Mouse (Mus musculus) kidney, embryonic 14.5 days (tissue): ENCODE measurements around the gene Map2k5. TPM values are rescaled to one million over a fixed set of nuclear protein-coding genes. Genes with fewer than 3 reads are reported as not detected.

Source experiments
- ATAC-seq: fragments of 200-750 bp; cut with Nextera tagmentation; 2 replicates; pipeline ENCODE4 v1.8.0; 2017; ENCODE audit warnings: moderate number of reproducible peaks, mild to moderate bottlenecking, moderate TSS enrichment, moderate library complexity; ENCODE audit not compliant: low FRiP score, low TSS enrichment
- H3K27ac ChIP-seq: fragments of 300-500 bp; sonication (generic); 2 replicates; pipeline ENCODE4 v1.5.1; 2014; ENCODE audit warnings: low read depth, mild to moderate bottlenecking, low read length, moderate library complexity, mixed read lengths
- H3K27me3 ChIP-seq: fragments of 300-500 bp; sonication (generic); 2 replicates; pipeline ENCODE4 v1.6.1; 2014; ENCODE audit warnings: mild to moderate bottlenecking, low read length; ENCODE audit not compliant: control insufficient read depth, insufficient read depth
- H3K36me3 ChIP-seq: fragments of 300-500 bp; sonication (generic); 2 replicates; pipeline ENCODE4 v1.6.1; 2014; ENCODE audit warnings: low read length, mixed read lengths; ENCODE audit not compliant: control insufficient read depth, insufficient read depth
- H3K4me1 ChIP-seq: fragments of 300-500 bp; sonication (generic); 2 replicates; pipeline ENCODE4 v1.6.1; 2014; ENCODE audit warnings: low read length, mixed read lengths; ENCODE audit not compliant: control insufficient read depth, insufficient read depth
- H3K4me2 ChIP-seq: fragments of 300-500 bp; sonication (generic); replicated peaks from 2 replicates; pipeline ENCODE4 v1.6.1; 2014; ENCODE audit warnings: low read depth, mild to moderate bottlenecking, low read length
- H3K4me3 ChIP-seq: fragments of 300-500 bp; sonication (generic); 2 replicates; pipeline ENCODE4 v1.5.1; 2014; ENCODE audit warnings: mild to moderate bottlenecking, low read length
- H3K9ac ChIP-seq: fragments of 300-500 bp; sonication (generic); 2 replicates; pipeline ENCODE4 v1.6.1; 2014; ENCODE audit warnings: low read depth, mild to moderate bottlenecking, low read length, moderate library complexity
- H3K9me3 ChIP-seq: fragments of 300-500 bp; sonication (generic); 2 replicates; pipeline ENCODE4 v1.6.1; 2016; ENCODE audit warnings: low read length; ENCODE audit not compliant: control insufficient read depth
- WGBS: fragments of 180-500 bp; shearing (Covaris S2); extraction: QIAGEN DNeasy Blood & Tissue Kit; methylation state at CpG from one replicate; pipeline ENCODE4 v1.1.7; 2014; 5-methylcytosine and 5-hydroxymethylcytosine counted together
- polyA plus RNA-seq: library from polyadenylated mRNA; unstranded; fragments of >200 nt; fragmentation: Nextera tagmentation; extraction: Ambion mirVana; gene quantifications from 2 replicates; pipeline ENCODE4 v1.2.1, GENCODE M21; 2014

Gene Map2k5
- polyA plus RNA-seq, 1 experiment from 2014 or later, result 40.3 TPM

- no peak overlapping the region for H3K4me3 ChIP-seq
- H3K4me2 ChIP-seq, result no peak overlapping the region
- no peak overlapping the region for H3K9ac ChIP-seq
- H3K36me3 ChIP-seq, result peaks cover 34% of the 10 kb centered on the region
- 93% methylated on average over 2 of the region's 2 CpGs for WGBS
- no peaks in the 10 kb centered on the region for H3K9me3 ChIP-seq
- no peaks in the 10 kb centered on the region for H3K27me3 ChIP-seq
- no peaks in the 10 kb centered on the region for H3K4me1 ChIP-seq
- no peak overlapping the region for H3K27ac ChIP-seq
- no peak for ATAC-seq
These were observed 44.6 kb downstream of the Map2k5 start for GRCm38 (mm10) chr9:63333074-63333473.

GRCm38 (mm10) chr9:63331246-63331645, 46.5 kb downstream of the Map2k5 start:
- WGBS, result 94% methylated on average over 6 of the region's 6 CpGs
- peaks cover 21% of the 10 kb centered on the region for H3K36me3 ChIP-seq

GRCm38 (mm10) chr9:63328958-63329685, 48.6 kb downstream of the Map2k5 start:
- ATAC-seq, result no peak
- H3K36me3 ChIP-seq, result peaks cover 21% of the 10 kb centered on the region
- H3K9ac ChIP-seq, result no peak overlapping the region
- H3K4me1 ChIP-seq, result no peaks in the 10 kb centered on the region
- H3K4me3 ChIP-seq, result no peak overlapping the region
- 90% methylated on average over 15 of the region's 15 CpGs for WGBS
- peaks cover 3% of the 10 kb centered on the region; the same call in 1 of the 2 replicates for H3K9me3 ChIP-seq
- no peaks in the 10 kb centered on the region for H3K27me3 ChIP-seq
- H3K27ac ChIP-seq, result no peak overlapping the region
- H3K4me2 ChIP-seq, result no peak overlapping the region

More at GRCm38 (mm10) chr9:63331246-63331645, 46.5 kb downstream of the Map2k5 start:
- H3K9ac ChIP-seq, result no peak overlapping the region
- H3K4me3 ChIP-seq, result no peak overlapping the region
- no peak overlapping the region for H3K27ac ChIP-seq
- no peak for ATAC-seq
- no peaks in the 10 kb centered on the region for H3K9me3 ChIP-seq
- H3K4me2 ChIP-seq, result no peak overlapping the region
- H3K4me1 ChIP-seq, result no peaks in the 10 kb centered on the region
- no peaks in the 10 kb centered on the region for H3K27me3 ChIP-seq

DNA sequence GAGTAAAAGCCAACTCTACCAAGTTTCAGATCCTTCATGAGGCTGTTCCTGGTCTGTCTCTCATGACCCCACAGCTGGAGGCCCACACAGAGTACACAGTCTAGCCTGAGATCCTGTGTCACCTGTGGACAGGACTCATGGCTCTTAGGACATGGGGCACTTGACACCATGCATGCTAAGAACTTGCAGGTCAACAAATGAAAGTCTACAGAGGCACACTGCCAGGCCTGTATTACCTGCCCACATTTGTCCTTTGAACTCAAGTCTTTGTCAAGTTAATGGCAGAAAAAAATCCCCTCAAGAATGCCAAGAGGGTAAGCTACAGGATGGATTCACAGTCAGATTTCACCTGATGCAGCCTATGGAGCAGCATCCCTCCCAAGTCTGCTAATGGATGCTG, 62.5 kb downstream of the Map2k5 start:
- Histone ChIP-seq H3K4me2 (no peak overlapping the region), H3K9me3 (no peaks in the 10 kb centered on the region), H3K4me1 (no peaks in the 10 kb centered on the region), H3K9ac (no peak overlapping the region), H3K36me3 (peaks cover 8% of the 10 kb centered on the region; the same call in 1 of the 2 replicates), H3K4me3 (no peak overlapping the region), H3K27ac (no peak overlapping the region), H3K27me3 (no peaks in the 10 kb centered on the region)
- no peak for ATAC-seq

DNA sequence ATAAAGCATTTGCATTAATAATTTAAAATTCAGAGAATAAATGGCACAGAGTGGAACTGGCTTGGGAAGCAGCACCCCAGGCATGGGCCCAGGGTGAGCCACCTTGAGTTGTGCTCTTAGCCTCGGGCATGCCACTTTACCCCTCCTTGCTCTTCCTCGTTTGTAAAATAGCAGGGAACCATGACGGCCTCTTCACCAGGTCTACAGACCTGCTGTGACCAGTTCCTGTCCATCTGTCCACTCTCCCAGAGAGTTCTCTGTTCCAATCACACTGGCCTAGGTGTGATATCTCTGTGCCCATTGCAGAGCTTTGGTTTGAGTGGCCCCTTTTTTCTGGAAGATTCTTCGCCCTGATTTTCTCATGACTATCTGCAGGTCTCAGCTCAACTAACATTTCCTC, 63.6 kb downstream of the Map2k5 start:
- H3K27me3 ChIP-seq, result no peaks in the 10 kb centered on the region
- WGBS, result 71% methylated on average over 4 of the region's 4 CpGs
- peaks cover 4% of the 10 kb centered on the region; the same call in 1 of the 2 replicates for H3K36me3 ChIP-seq
- no peak overlapping the region for H3K4me2 ChIP-seq
- H3K4me1 ChIP-seq, result peaks cover 2% of the 10 kb centered on the region; the same call in 1 of the 2 replicates
- ATAC-seq, result no peak
- no peak overlapping the region for H3K4me3 ChIP-seq
- H3K9ac ChIP-seq, result no peak overlapping the region
- H3K9me3 ChIP-seq, result no peaks in the 10 kb centered on the region
- no peak overlapping the region for H3K27ac ChIP-seq

DNA sequence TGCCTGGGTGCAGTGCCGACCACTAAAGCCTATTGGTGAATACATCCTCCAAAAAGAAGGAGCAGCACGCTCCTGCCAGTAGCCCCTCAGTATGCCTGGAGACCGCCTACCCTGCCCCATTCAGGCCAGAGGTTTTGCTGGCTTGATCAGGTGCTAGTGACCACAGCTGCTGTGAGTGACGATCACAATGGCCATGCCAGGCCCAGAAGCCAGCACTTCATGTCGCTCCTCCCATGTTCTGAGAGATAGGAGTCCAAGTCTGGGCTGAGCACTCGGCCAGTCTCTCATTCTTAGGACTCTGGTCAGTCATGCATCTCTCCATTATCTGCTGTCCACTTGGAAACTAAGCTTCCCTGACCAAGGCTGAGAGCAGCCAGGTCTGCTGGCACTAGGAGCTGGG, 67.7 kb downstream of the Map2k5 start:
- Histone ChIP-seq H3K9me3 (no peaks in the 10 kb centered on the region), H3K27ac (no peak overlapping the region), H3K4me1 (peaks cover 9% of the 10 kb centered on the region), H3K27me3 (no peaks in the 10 kb centered on the region), H3K4me2 (no peak overlapping the region), H3K36me3 (no peaks in the 10 kb centered on the region), H3K4me3 (no peak overlapping the region), H3K9ac (no peak overlapping the region)
- 86% methylated on average over 6 of the region's 6 CpGs for WGBS
- ATAC-seq, result no peak

DNA sequence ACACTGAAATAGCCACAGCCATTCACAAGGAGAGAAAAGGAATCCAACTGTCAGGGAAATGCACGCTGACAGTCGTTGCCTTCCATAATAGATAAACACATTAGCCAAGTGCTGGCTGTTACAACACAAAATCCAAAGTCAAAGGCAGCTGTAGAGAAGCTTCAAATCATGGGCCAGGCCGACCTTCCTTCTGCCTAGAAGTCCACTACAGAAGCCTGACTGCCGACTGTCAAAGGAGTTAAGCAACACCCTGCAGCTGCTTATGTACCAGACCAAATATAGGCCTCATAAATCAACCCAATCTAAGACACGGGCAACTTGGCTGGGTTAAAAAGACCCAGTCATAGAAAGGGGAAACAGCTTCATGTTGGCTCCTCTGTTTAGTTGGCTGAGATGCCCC, 68.7 kb downstream of the Map2k5 start:
- no peak overlapping the region for H3K9ac ChIP-seq
- peaks cover 9% of the 10 kb centered on the region for H3K4me1 ChIP-seq
- H3K9me3 ChIP-seq, result no peaks in the 10 kb centered on the region
- H3K36me3 ChIP-seq, result no peaks in the 10 kb centered on the region
- no peak overlapping the region for H3K4me3 ChIP-seq
- H3K27ac ChIP-seq, result no peak overlapping the region
- H3K4me2 ChIP-seq, result no peak overlapping the region
- 26% methylated on average over 5 of the region's 5 CpGs for WGBS
- H3K27me3 ChIP-seq, result no peaks in the 10 kb centered on the region
- ATAC-seq, result no peak; the same call in 1 of the 2 replicates

DNA sequence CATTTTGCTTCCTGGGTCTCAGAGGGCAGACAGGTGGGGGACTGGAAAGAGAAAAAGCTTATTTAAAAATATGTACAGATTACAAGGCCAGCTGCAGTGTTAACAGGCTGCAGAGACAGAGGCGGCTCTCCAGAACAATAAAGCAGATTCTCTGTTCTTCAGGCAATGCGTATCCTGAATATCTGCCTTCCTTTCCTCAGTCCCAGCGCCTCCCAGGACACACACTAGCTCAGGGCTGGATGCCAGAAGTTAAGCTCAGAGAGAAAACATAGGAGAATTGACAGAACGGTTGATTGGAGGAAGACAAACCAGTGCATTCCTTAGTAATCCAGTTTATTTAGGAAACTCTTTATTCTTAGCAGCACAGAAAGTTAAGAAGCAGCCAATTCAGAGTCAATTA, 69.3 kb downstream of the Map2k5 start:
- ATAC-seq, result no peak
- no peaks in the 10 kb centered on the region for H3K9me3 ChIP-seq
- no peak overlapping the region for H3K27ac ChIP-seq
- H3K4me2 ChIP-seq, result no peak overlapping the region
- no peak overlapping the region for H3K4me3 ChIP-seq
- no peaks in the 10 kb centered on the region for H3K36me3 ChIP-seq
- no peaks in the 10 kb centered on the region for H3K27me3 ChIP-seq
- peaks cover 9% of the 10 kb centered on the region for H3K4me1 ChIP-seq
- H3K9ac ChIP-seq, result no peak overlapping the region
- 74% methylated on average over 4 of the region's 4 CpGs for WGBS

DNA sequence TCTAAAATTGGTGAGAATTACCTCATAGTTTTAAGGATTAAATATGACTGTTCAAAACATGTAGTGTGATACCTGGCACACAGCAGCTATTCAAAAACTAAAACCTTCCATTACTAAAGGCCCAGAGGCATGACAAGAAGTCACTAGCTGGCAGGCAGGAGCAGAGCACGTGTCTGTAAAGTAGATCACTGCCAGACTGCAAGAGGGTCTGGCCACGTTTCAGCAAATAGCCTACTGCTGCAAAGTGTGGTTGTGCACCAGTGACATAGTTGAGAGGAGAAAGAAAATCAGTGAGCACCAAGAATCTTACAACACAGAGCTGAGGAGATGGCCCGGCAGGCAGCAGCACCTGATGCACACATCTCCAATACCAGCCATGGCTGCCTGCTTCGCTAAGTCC, 75.2 kb downstream of the Map2k5 start:
- no peak overlapping the region for H3K4me3 ChIP-seq
- 83% methylated on average over 4 of the region's 4 CpGs for WGBS

More for the DNA sequence above, 75.2 kb downstream of the Map2k5 start:
- ATAC-seq, result no peak
- Histone ChIP-seq H3K4me2 (no peak overlapping the region), H3K27me3 (no peaks in the 10 kb centered on the region), H3K9me3 (peaks cover 3% of the 10 kb centered on the region; the same call in 1 of the 2 replicates), H3K27ac (no peak overlapping the region), H3K9ac (no peak overlapping the region), H3K36me3 (no peaks in the 10 kb centered on the region), H3K4me1 (no peaks in the 10 kb centered on the region)
